Mouse (Mus musculus) spleen, adult 2 months (tissue): ENCODE data around the gene Homer2. TPM values are rescaled to one million over a fixed set of nuclear protein-coding genes. Genes with fewer than 3 reads are reported as not detected.

Experiments used
- DNase-seq, 2 experiments: peaks; one replicate each; pipeline versions ENCODE4 v3.0.0 to v3.0.0-alpha.2; 2012 to 2021; ENCODE audit warnings: low spot score in 2 of 2, low read depth in 1 of 2
- H3K27ac ChIP-seq: fragments of 200-500 bp; 2 replicates; pipeline ENCODE4 v1.5.1; 2012; ENCODE audit warnings: low read length, inconsistent platforms; ENCODE audit not compliant: insufficient read depth
- H3K27me3 ChIP-seq: fragments of 200-500 bp; 2 replicates; pipeline ENCODE4 v1.6.1; 2012; ENCODE audit warnings: mild to moderate bottlenecking, moderate library complexity, low read length, inconsistent platforms; ENCODE audit not compliant: control insufficient read depth, insufficient read depth
- H3K36me3 ChIP-seq: fragments of 200-500 bp; 2 replicates; pipeline ENCODE4 v1.6.1; 2012; ENCODE audit warnings: mild to moderate bottlenecking, low read length, inconsistent platforms; ENCODE audit not compliant: control insufficient read depth, insufficient read depth
- H3K4me1 ChIP-seq: fragments of 200-500 bp; 2 replicates; pipeline ENCODE4 v1.6.1; 2011; ENCODE audit warnings: inconsistent platforms; ENCODE audit not compliant: control insufficient read depth, insufficient read depth, insufficient read length
- H3K4me3 ChIP-seq: fragments of 200-500 bp; 2 replicates; pipeline ENCODE4 v1.5.1; 2011; ENCODE audit warnings: mild to moderate bottlenecking, inconsistent platforms; ENCODE audit not compliant: insufficient read depth, insufficient read length; ENCODE audit errors: extremely low read depth
- CTCF ChIP-seq: fragments of 200-500 bp; IDR thresholded peaks from 2 replicates; pipeline ENCODE4 v1.5.1; 2011; ENCODE audit warnings: mild to moderate bottlenecking, inconsistent platforms; ENCODE audit not compliant: insufficient read depth, insufficient read length, insufficient replicate concordance; ENCODE audit errors: extremely low read depth
- POLR2A ChIP-seq: fragments of 200-500 bp; IDR thresholded peaks from 2 replicates; pipeline ENCODE4 v1.6.1; 2011; ENCODE audit warnings: low read depth, low read length, inconsistent platforms
- WGBS: fragments of 180-500 bp; shearing (Covaris S2); methylation state at CpG from one replicate; pipeline ENCODE4 v1.1.7; 2018; 5-methylcytosine and 5-hydroxymethylcytosine counted together
- polyA plus RNA-seq: library from polyadenylated mRNA; depleted of rRNA; stranded (reverse); fragments of >200 nt; gene quantifications from 2 replicates; pipeline ENCODE4 v1.2.3, GENCODE M21; 2012

The Homer2 gene
- polyA plus RNA-seq, 1 experiment = 0.95 TPM

DNA sequence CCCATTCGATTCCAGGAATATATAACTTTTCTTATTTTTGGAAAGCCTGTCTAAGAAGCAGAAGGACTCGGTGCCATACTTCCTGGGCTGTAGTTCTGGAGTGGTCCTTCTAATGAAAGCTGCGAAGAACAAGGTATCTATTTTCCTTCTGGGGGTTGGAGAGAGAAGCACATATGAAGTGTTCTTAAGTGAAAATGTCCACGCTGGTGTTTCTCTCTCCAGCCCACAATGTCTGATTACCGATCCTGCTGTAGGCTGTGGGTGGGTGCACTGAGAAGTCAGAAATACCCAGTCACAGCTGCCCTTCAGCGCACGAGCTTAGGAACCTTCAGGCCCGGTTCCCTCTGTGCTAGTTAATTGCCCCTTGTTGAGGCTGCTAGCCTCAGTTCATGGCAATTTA is 76.1 kb downstream of the Homer2 start:
- no peak for DNase-seq
- 92% methylated on average over 8 of the region's 8 CpGs for WGBS
- Histone ChIP-seq H3K4me3 (no peak overlapping the region), H3K27ac (no peak overlapping the region), H3K4me1 (no peaks in the 10 kb centered on the region), H3K36me3 (no peaks in the 10 kb centered on the region), H3K27me3 (no peaks in the 10 kb centered on the region)
- TF ChIP-seq POLR2A = no peak
- no peak for TF ChIP-seq CTCF

DNA sequence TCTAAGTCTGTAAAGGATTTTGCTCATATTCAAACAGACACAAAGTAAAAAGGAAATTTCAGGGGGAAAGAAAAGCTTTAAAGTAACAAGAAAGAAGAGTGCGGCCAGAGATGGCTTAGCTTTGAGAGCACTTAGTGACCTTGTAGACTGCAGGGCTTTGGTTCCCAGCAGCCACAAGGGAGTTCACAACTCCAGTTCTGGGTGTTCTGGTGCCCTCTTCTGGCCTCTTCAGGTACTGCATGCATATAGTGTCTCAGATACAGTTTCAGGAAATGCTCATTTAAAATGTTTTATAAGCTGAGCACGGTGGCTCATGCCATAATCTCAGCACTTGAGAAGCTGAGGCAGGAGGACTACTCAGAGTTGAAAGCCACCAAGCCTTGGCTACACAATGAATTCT is 80.9 kb downstream of the Homer2 start:
- H3K36me3 ChIP-seq = no peaks in the 10 kb centered on the region
- WGBS = 72% methylated on average over 2 of the region's 2 CpGs
- DNase-seq = peak in 1 of 2 experiments; percentile 9
- H3K27ac ChIP-seq = no peak overlapping the region
- TF ChIP-seq POLR2A = no peak
- TF ChIP-seq CTCF = peak; percentile 7; the same call in 1 of the 2 replicates
- H3K4me3 ChIP-seq = no peak overlapping the region
- H3K4me1 ChIP-seq = no peaks in the 10 kb centered on the region
- no peaks in the 10 kb centered on the region for H3K27me3 ChIP-seq

DNA sequence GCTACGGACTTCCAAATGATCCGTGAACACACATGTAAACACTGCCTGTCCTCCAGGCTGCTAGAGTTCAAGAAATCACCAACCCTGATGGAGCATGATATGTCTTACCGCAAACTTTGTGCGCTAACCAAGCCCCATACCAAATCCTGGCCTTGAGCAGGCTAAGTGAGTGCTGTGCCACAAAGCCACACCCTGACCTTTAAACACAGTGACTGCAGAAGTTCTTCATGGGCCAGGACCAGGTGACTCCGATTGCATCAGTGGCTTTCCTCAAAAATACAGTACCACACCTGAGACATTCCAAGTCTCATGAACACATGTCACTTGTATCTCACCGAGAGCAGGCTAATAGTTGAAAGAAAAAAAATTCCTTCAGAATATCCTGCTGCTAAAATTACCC is 83.6 kb downstream of the Homer2 start:
- DNase-seq = no peak
- no peaks in the 10 kb centered on the region for H3K4me1 ChIP-seq
- TF ChIP-seq CTCF (no peak), POLR2A (no peak)
- H3K27ac ChIP-seq = no peak overlapping the region
- no peaks in the 10 kb centered on the region for H3K27me3 ChIP-seq
- WGBS = 90% methylated on average over 6 of the region's 6 CpGs
- no peaks in the 10 kb centered on the region for H3K36me3 ChIP-seq
- H3K4me3 ChIP-seq = no peak overlapping the region

DNA sequence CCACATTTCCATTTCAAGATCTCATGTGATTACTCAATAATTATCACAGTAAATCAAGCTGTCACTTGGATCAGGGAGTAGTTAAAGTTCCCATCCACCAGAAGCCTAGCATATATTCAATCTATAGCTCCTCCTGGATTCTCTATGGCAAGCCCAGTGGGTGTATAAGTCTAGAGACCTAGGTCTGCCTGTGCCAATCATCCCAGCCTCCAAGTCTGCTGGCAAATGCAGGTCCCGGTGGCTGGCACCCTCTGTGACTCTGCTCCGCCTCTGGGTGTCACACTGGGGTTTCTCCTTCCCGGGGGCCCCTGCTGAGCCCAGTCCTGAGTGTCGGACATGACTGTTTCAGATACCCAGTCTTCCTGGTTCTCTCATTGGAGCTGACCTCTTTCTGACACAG is 84.5 kb downstream of the Homer2 start:
- Histone ChIP-seq H3K4me3 (no peak overlapping the region), H3K27me3 (no peaks in the 10 kb centered on the region), H3K36me3 (no peaks in the 10 kb centered on the region), H3K4me1 (no peaks in the 10 kb centered on the region), H3K27ac (no peak overlapping the region)
- no peak for TF ChIP-seq CTCF
- no peak for TF ChIP-seq POLR2A
- no peak for DNase-seq
- WGBS = 75% methylated on average over 4 of the region's 4 CpGs

DNA sequence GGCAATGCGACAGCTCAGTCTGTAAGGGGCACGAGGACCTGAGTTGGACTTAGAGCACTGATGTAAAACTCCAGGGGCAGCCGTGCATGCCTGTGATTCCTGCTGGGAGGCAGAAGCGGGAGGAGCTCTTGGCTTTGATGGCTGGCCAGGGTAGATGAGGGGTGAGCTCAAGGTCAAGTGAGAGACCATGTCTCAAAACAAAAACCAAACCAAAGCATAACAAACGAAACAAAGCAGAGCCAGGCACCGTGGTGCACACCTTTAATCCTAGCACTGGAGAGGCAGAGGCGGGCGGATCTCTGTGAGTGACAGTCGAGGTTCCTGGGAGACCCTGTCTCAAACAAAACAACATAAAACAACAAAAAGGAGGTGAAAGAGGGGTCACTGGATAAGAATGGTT is 92.3 kb downstream of the Homer2 start:
- Histone ChIP-seq H3K4me1 (no peaks in the 10 kb centered on the region), H3K27ac (no peak overlapping the region), H3K36me3 (no peaks in the 10 kb centered on the region), H3K4me3 (no peak overlapping the region), H3K27me3 (no peaks in the 10 kb centered on the region)
- no peak for DNase-seq
- 82% methylated on average over 9 of the region's 9 CpGs for WGBS
- no peak for TF ChIP-seq CTCF
- no peak for TF ChIP-seq POLR2A

DNA sequence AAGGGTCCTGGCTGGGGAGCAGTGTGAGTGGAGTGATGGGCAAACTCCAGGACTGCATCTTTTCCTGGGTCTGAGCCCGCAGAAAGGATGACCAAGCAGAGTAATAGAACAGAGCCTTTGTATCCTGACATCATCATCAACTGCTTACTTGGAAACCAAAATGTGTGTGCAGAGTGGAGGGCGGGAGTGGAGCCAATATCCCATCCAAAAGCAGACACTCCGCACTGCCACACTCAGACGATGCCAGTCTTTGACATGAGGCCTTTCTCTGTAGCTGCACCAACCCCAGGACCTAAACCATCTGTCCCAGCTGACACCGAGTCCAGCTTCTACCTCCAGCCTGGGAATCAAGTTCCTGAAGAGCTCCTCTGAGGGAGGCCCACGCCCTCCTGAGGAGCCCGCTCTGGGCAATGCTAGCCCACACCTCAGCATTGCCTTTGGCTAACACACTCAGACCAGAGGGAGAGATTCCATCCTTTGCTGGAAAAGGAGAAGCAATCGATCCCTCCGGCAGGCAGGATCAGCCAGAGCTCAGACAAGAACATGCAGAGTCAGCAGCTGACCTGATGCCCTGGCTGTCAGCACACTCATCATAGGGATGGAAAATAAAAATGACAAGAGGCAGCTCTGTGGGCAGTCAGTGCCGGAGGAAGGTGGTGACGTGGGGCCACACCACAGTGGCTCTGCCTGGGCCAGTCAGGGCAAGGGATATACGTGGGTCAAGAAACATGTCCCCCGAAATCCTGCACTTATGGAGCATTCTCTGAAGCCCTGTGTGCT is 94.3 kb downstream of the Homer2 start:
- 90% methylated on average over 13 of the region's 13 CpGs for WGBS
- Histone ChIP-seq H3K27me3 (no peaks in the 10 kb centered on the region), H3K4me3 (no peak overlapping the region), H3K36me3 (no peaks in the 10 kb centered on the region), H3K4me1 (no peaks in the 10 kb centered on the region), H3K27ac (no peak overlapping the region)
- no peak for DNase-seq
- TF ChIP-seq CTCF = no peak
- TF ChIP-seq POLR2A = no peak

DNA sequence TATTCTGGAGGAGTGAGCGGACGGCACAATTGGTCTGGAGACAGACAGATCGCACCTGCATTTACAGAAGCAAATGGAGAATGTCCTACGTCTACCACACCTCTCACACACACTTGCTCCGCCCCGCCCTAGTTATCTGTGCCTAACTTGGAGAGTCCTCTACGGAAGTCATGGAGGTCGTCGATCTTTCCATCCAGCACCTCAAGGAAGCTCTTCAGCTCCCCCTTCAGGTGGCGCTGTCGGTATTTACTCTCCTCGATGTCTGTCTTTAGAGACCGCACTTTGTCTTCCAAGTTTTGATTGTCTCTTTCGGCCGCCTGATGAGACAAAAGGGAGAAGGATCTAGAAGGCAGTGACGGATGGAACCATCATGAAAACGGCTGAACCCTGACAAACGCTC is 97.2 kb downstream of the Homer2 start:
- 61% methylated on average over 18 of the region's 18 CpGs for WGBS
- DNase-seq = no peak

More for the DNA sequence above, 97.2 kb downstream of the Homer2 start:
- Histone ChIP-seq H3K4me3 (no peak overlapping the region), H3K27me3 (no peaks in the 10 kb centered on the region), H3K27ac (no peak overlapping the region), H3K36me3 (no peaks in the 10 kb centered on the region), H3K4me1 (no peaks in the 10 kb centered on the region)
- TF ChIP-seq CTCF (no peak), POLR2A (no peak)
